Mouse (Mus musculus) myocyte (in vitro differentiated cells): ENCODE data around the gene Rangrf. TPM values are rescaled to one million over a fixed set of nuclear protein-coding genes. Genes with fewer than 3 reads are reported as not detected.

Experiments used
- H3K27me3 ChIP-seq: one replicate; pipeline ENCODE4 v1.6.1; 2011; ENCODE audit not compliant: control insufficient read depth, insufficient read depth, insufficient read length
- H3K36me3 ChIP-seq: one replicate; pipeline ENCODE4 v1.6.1; 2011; ENCODE audit not compliant: control insufficient read depth, insufficient read depth
- H3K4me2 ChIP-seq: one replicate; pipeline ENCODE4 v1.6.1; 2011; ENCODE audit warnings: low read depth, control low read depth
- H3K4me3 ChIP-seq: one replicate; pipeline ENCODE4 v1.5.1; 2011; ENCODE audit warnings: mild to moderate bottlenecking, control low read depth, moderate library complexity
- H3K79me2 ChIP-seq: one replicate; pipeline ENCODE4 v1.6.1; 2011; ENCODE audit not compliant: control insufficient read depth, insufficient read depth
- H3ac ChIP-seq: one replicate; pipeline ENCODE4 v1.6.1; 2011; ENCODE audit not compliant: control insufficient read depth, insufficient read length
- CEBPB ChIP-seq: IDR thresholded peaks from 2 replicates; pipeline ENCODE4 v1.6.1; 2011; ENCODE audit warnings: mild to moderate bottlenecking, moderate library complexity; ENCODE audit not compliant: poor library complexity, insufficient read depth, severe bottlenecking
- E2F4 ChIP-seq: IDR thresholded peaks from one replicate; pipeline ENCODE4 v1.6.1; 2011; ENCODE audit warnings: mild to moderate bottlenecking, control low read depth, moderate library complexity; ENCODE audit not compliant: insufficient read depth
- MAX ChIP-seq: IDR thresholded peaks from one replicate; pipeline ENCODE4 v1.6.1; 2011; ENCODE audit warnings: low read depth, mild to moderate bottlenecking, control low read depth
- MYOD1 ChIP-seq, 3 experiments: IDR thresholded peaks; one replicate each; pipeline ENCODE4 v1.6.1; 2011; ENCODE audit warnings: control low read depth in 2 of 3, low read depth in 2 of 3, mild to moderate bottlenecking in 2 of 3, moderate library complexity in 1 of 3; ENCODE audit not compliant: insufficient read length in 2 of 3, control insufficient read depth in 1 of 3
- MYOG ChIP-seq, 3 experiments: IDR thresholded peaks; one replicate each; pipeline ENCODE4 v1.6.1; 2011; ENCODE audit warnings: control low read depth in 2 of 3, low read depth in 2 of 3, mild to moderate bottlenecking in 2 of 3; ENCODE audit not compliant: insufficient read length in 2 of 3, control insufficient read depth in 1 of 3, insufficient read depth in 1 of 3
- POLR2A ChIP-seq: IDR thresholded peaks from one replicate; pipeline ENCODE4 v1.6.1; 2011; ENCODE audit warnings: low read depth, mild to moderate bottlenecking, control low read depth, moderate library complexity; ENCODE audit not compliant: insufficient read length
- POLR2AphosphoS2 ChIP-seq: IDR thresholded peaks from one replicate; pipeline ENCODE4 v1.6.1; 2011; ENCODE audit warnings: low read depth, control low read depth; ENCODE audit not compliant: insufficient read length
- REST ChIP-seq: IDR thresholded peaks from one replicate; pipeline ENCODE4 v1.6.1; 2011; ENCODE audit warnings: mild to moderate bottlenecking, control low read depth, moderate library complexity; ENCODE audit not compliant: insufficient read depth, insufficient read length
- SRF ChIP-seq: IDR thresholded peaks from one replicate; pipeline ENCODE4 v1.6.1; 2011; ENCODE audit warnings: low read depth; ENCODE audit not compliant: control insufficient read depth, insufficient read length
- TCF12 ChIP-seq: IDR thresholded peaks from one replicate; pipeline ENCODE4 v1.6.1; 2011; ENCODE audit warnings: mild to moderate bottlenecking, control low read depth; ENCODE audit not compliant: poor library complexity, insufficient read depth, severe bottlenecking
- TCF3 ChIP-seq: IDR thresholded peaks from one replicate; pipeline ENCODE4 v1.6.1; 2011; ENCODE audit warnings: low read depth, control low read depth; ENCODE audit not compliant: insufficient read length
- USF1 ChIP-seq: IDR thresholded peaks from one replicate; pipeline ENCODE4 v1.6.1; 2011; ENCODE audit warnings: low read depth, mild to moderate bottlenecking, control low read depth, moderate library complexity
- polyA plus RNA-seq: library from polyadenylated mRNA; unstranded; fragments of >200 nt; fragmentation: generic; extraction: Trizol; gene quantifications from one replicate; pipeline ENCODE4 v1.2.1, GENCODE M21; 2012; ENCODE audit warnings: missing spikeins

Gene Rangrf
- polyA plus RNA-seq, 1 experiment, result 56.4 TPM

GRCm38 (mm10) chr11:68956697-68957096, 18.3 kb downstream of the Rangrf start:
- TF ChIP-seq CEBPB (no peak), TCF12 (no peak), TCF3 (no peak), MYOG (IDR thresholded peaks at IDR 0.05; ENCODE audit: control insufficient read depth in 1 of 3, insufficient read depth in 1 of 3, insufficient read length in 2 of 3, low read depth in 2 of 3) (no peak), POLR2A (no peak), MYOD1 (IDR thresholded peaks at IDR 0.05; ENCODE audit: control insufficient read depth in 1 of 3, insufficient read length in 2 of 3, low read depth in 2 of 3) (no peak), POLR2AphosphoS2 (no peak), E2F4 (no peak)

GRCm38 (mm10) chr11:68956107-68956506, 18.9 kb downstream of the Rangrf start:
- TF ChIP-seq MYOG (IDR thresholded peaks at IDR 0.05; ENCODE audit: control insufficient read depth in 1 of 3, insufficient read depth in 1 of 3, insufficient read length in 2 of 3, low read depth in 2 of 3) (no peak), MAX (no peak), E2F4 (no peak), USF1 (no peak), TCF3 (no peak), MYOD1 (IDR thresholded peaks at IDR 0.05; ENCODE audit: control insufficient read depth in 1 of 3, insufficient read length in 2 of 3, low read depth in 2 of 3) (no peak), REST (no peak), POLR2AphosphoS2 (no peak), POLR2A (no peak), TCF12 (no peak), CEBPB (no peak), SRF (no peak)
- H3K4me2 ChIP-seq, result no peak overlapping the region
- peak overlapping the region; percentile 18 for H3ac ChIP-seq
- no peak overlapping the region for H3K4me3 ChIP-seq
- no peaks in the 10 kb centered on the region for H3K36me3 ChIP-seq
- no peaks in the 10 kb centered on the region for H3K79me2 ChIP-seq
- no peaks in the 10 kb centered on the region for H3K27me3 ChIP-seq

More at GRCm38 (mm10) chr11:68956697-68957096, 18.3 kb downstream of the Rangrf start:
- Histone ChIP-seq H3ac (no peak overlapping the region), H3K36me3 (no peaks in the 10 kb centered on the region), H3K4me2 (no peak overlapping the region), H3K79me2 (no peaks in the 10 kb centered on the region), H3K4me3 (no peak overlapping the region), H3K27me3 (no peaks in the 10 kb centered on the region)

- no peak for TF ChIP-seq E2F4
- no peak for TF ChIP-seq POLR2AphosphoS2
- no peak for TF ChIP-seq POLR2A
- no peak for TF ChIP-seq MAX
- no peak for TF ChIP-seq MYOD1 (IDR thresholded peaks at IDR 0.05; ENCODE audit: control insufficient read depth in 1 of 3, insufficient read length in 2 of 3, low read depth in 2 of 3)
- TF ChIP-seq USF1, result no peak
- TF ChIP-seq SRF, result no peak
- TF ChIP-seq REST, result no peak
- TF ChIP-seq CEBPB, result no peak
- no peak for TF ChIP-seq TCF12
- no peak for TF ChIP-seq MYOG (IDR thresholded peaks at IDR 0.05; ENCODE audit: control insufficient read depth in 1 of 3, insufficient read depth in 1 of 3, insufficient read length in 2 of 3, low read depth in 2 of 3)
- no peak for TF ChIP-seq TCF3
- no peaks in the 10 kb centered on the region for H3K79me2 ChIP-seq
- H3ac ChIP-seq, result peak overlapping the region; percentile 18
- H3K4me2 ChIP-seq, result no peak overlapping the region
- H3K27me3 ChIP-seq, result no peaks in the 10 kb centered on the region
- no peak overlapping the region for H3K4me3 ChIP-seq
- H3K36me3 ChIP-seq, result no peaks in the 10 kb centered on the region
Observed at GRCm38 (mm10) chr11:68955473-68955872, 19.5 kb downstream of the Rangrf start.

GRCm38 (mm10) chr11:68954408-68954807, 20.6 kb downstream of the Rangrf start:
- peak overlapping the region; percentile 39 for H3K4me2 ChIP-seq
- no peak overlapping the region for H3ac ChIP-seq
- H3K79me2 ChIP-seq, result no peaks in the 10 kb centered on the region
- H3K4me3 ChIP-seq, result peak overlapping the region; percentile 7
- no peaks in the 10 kb centered on the region for H3K36me3 ChIP-seq
- TF ChIP-seq POLR2AphosphoS2, result no peak
- no peaks in the 10 kb centered on the region for H3K27me3 ChIP-seq

GRCm38 (mm10) chr11:68953903-68954302, 21.1 kb downstream of the Rangrf start:
- H3K4me3 ChIP-seq, result no peak overlapping the region
- H3ac ChIP-seq, result no peak overlapping the region
- no peaks in the 10 kb centered on the region for H3K36me3 ChIP-seq
- peak overlapping the region; percentile 39 for H3K4me2 ChIP-seq
- H3K27me3 ChIP-seq, result no peaks in the 10 kb centered on the region
- TF ChIP-seq USF1, result no peak
- no peak for TF ChIP-seq TCF3
- TF ChIP-seq POLR2A, result no peak
- no peaks in the 10 kb centered on the region for H3K79me2 ChIP-seq
